In genomic region chr5:137549840-137550239, GRCm38 (mm10) we compare ENCODE assay signal across 24 mouse cellular contexts. TPM values are rescaled to one million over a fixed set of nuclear protein-coding genes. Genes with fewer than 3 reads are reported as not detected.
"Had no signal": no experiment of that assay in that cellular context is flagged by ENCODE, and none has a peak within 500 bp of the region (broad histone marks: within the 10 kb centered on the region; RNA-seq: fewer than 3 reads in every experiment).

No protein-coding gene starts in this region.

- H3K9ac ChIP-seq: liver, postnatal 0 days; lung, embryonic 15.5 days; midbrain, embryonic 13.5 days; midbrain, embryonic 15.5 days; neural tube, embryonic 12.5 days; stomach, embryonic 15.5 days had no signal

- H3K27ac ChIP-seq: lung, embryonic 15.5 days; macrophage; midbrain, embryonic 13.5 days; midbrain, embryonic 15.5 days; neural tube, embryonic 12.5 days; stomach, embryonic 15.5 days; stomach, postnatal 0 days had no signal

- H3K27me3 ChIP-seq: midbrain, embryonic 13.5 days; midbrain, embryonic 15.5 days had no signal

- H3K4me1 ChIP-seq: lung, embryonic 15.5 days; stomach, embryonic 15.5 days had no signal

- H3K36me3 ChIP-seq: lung, embryonic 15.5 days; midbrain, embryonic 13.5 days; midbrain, embryonic 15.5 days; neural tube, embryonic 12.5 days; stomach, embryonic 15.5 days had no signal

- H3K4me2 ChIP-seq: lung, embryonic 15.5 days; midbrain, embryonic 11.5 days; midbrain, embryonic 13.5 days; midbrain, embryonic 15.5 days; neural tube, embryonic 12.5 days; stomach, embryonic 15.5 days had no signal

- H3K9me3 ChIP-seq: lung, embryonic 15.5 days; midbrain, embryonic 13.5 days; midbrain, embryonic 15.5 days; neural tube, embryonic 12.5 days; stomach, embryonic 15.5 days had no signal

- DNase-seq: liver, postnatal 0 days; lung, adult 2 months; lung, postnatal 14 days; lung, postnatal 36 days; right cerebral cortex, postnatal 14 days; thymus, adult 2 months; thymus, postnatal 25 days had no signal

- H3K4me3 ChIP-seq: lung, embryonic 15.5 days; megakaryocyte, embryonic 14.5 days; midbrain, embryonic 13.5 days; midbrain, embryonic 15.5 days; neural tube, embryonic 12.5 days; stomach, embryonic 15.5 days had no signal

- ATAC-seq: liver, postnatal 0 days; lung, postnatal 0 days; midbrain, embryonic 13.5 days; midbrain, embryonic 15.5 days had no signal

RNA-seq across cellular contexts. Expression of gene Actl6b, which starts 3.5 kb away (rescaled TPM):
- total RNA-seq: megakaryocyte progenitor cell, adult 5-6 weeks; monocyte, adult 5-6 weeks; neutrophil, adult 5-6 weeks had no signal
- polyA plus RNA-seq: liver, postnatal 0 days; lung, adult 2 months; lung, postnatal 0 days; macrophage; spleen, adult 2 months; thymus, adult 2 months had no signal

RNA-seq across cellular contexts. Expression of gene Epo, which starts 16.8 kb away (rescaled TPM):
- total RNA-seq: megakaryocyte progenitor cell, adult 5-6 weeks; midbrain, postnatal 0 days; monocyte, adult 5-6 weeks; neutrophil, adult 5-6 weeks had no signal
- polyA plus RNA-seq: lung, adult 2 months; lung, postnatal 0 days; macrophage; midbrain, embryonic 13.5 days; midbrain, embryonic 15.5 days; midbrain, postnatal 0 days; neural tube, embryonic 12.5 days; neural tube, embryonic 14.5 days; spleen, adult 2 months; stomach, embryonic 15.5 days; stomach, postnatal 0 days; testis, adult 2 months; thymus, adult 2 months had no signal

RNA-seq across cellular contexts. Expression of gene Tfr2, which starts 19.8 kb away (rescaled TPM):
- total RNA-seq: neutrophil, adult 5-6 weeks had no signal
